Mouse (Mus musculus): ENCODE results near the gene Zbtb49. TPM values are rescaled to one million over a fixed set of nuclear protein-coding genes. Genes with fewer than 3 reads are reported as not detected.
A peak's percentile ranks its signal among the peaks of the same experiment; 100 is the strongest.

The Zbtb49 gene
- total RNA-seq, 2 experiments from 2014 or later, result 6.8 to 16.1 TPM

DNA sequence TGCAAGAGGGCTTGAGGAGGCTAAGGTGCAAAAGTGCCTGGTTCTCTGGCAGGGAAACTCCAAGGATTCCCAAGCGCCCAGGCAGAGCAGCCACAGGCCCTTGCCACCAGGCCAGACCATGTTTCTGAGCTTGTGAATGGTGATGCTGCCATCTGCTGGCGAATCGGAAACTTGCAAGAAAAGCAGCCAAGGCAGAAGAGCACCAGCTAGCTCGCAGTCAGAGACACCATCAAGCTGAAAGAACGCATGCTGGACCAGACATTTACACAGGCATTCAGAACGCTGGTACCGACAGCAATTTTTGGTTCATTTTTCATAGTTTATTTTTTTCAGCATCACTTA lies 22.8 kb downstream of the Zbtb49 start:
- ATAC-seq (replicated peaks; ENCODE audit: low FRiP score, low TSS enrichment, poor library complexity, severe bottlenecking), result peak; percentile 87

DNA sequence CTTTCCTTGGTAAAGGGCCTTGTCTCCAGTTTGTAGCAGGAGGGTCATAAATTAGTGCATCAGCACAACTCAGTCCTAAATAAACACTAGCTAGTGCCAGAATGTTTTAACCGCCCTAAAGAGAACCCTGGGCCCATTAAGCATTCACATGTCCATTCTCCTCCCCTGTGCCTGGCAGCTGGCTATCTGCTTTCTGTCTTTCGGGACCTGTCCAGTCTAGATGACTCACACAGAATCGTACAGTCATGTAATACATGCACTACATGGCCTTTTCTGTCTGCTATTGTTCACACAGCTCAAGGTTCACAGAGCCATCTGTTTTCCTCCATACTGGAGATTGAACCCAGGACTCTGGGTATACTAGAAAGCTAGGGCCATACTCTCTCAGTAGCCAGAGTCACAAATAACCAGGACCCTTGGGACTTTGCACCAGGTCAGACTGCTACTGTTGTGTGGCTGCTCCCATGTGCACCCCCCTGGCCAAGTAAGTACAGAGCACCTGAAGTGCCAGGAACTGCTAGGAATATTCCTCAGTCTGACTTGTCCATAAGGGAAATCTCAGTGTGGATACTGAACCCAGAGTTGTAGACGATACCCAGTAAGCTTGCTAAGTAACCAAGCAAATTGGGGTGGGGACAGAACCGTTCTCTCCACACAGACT lies 23.3 kb downstream of the Zbtb49 start:
- no peak for ATAC-seq (replicated peaks; ENCODE audit: low FRiP score, low TSS enrichment, poor library complexity, severe bottlenecking)

DNA sequence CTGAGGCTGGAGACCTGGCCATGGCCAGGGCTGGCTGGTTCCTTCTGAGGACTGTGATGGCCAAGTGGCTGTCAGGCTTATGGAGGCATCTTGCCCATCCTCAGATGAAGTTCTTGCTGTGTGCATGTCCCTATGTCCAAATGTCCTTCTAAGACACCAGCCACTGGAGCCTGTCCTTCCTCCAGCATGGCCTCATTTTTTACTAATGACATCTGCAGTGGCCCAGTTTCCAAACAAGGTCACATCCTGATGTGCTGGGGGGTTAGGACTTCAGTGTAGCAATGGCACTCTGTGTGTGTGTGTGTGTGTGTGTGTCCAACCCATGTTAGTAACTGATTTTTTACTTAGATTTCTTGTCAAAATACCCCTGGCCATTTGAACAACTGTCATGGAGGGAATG lies 24.3 kb downstream of the Zbtb49 start:
- no peak for ATAC-seq (replicated peaks; ENCODE audit: low FRiP score, low TSS enrichment, poor library complexity, severe bottlenecking)

DNA sequence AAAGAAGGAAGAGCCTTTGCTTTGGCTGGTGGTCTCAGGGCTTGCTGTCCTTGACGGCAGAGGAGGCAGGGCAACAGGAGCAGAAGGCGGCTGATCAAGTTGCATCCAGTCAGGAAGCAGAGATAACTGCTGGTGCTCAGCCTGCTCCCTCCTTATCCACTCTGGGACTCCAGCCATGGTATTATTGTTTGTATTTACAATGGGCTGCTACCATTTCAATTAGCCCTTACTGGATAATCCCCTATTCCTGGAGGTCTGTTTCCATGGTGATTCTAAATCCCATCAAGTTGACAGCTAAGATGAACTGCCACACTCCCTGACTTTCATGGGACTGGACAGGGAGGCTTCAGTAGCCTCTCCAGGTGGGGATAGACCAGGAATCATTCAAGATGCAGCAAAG lies 25.3 kb downstream of the Zbtb49 start:
- ATAC-seq (replicated peaks; ENCODE audit: low FRiP score, low TSS enrichment, poor library complexity, severe bottlenecking), result no peak

DNA sequence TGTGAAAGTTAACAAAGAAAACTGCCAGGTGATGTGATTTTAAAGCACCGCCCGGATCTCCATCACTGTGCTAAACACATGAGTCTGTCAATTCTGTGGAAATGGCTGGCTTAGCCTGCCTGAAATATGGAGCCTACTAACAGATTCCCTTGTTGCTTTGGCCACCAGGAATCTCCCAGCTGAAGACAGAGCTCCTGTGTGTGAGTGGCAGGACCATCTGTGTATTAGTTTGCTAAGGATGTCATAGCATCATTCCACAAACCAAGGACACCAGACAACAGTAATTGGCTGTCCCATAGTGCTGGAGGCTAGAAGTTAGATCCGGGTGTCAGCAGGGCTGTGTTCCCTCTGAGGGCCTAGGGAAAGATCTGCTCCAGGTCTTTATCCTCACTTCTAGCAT lies 29.4 kb downstream of the Zbtb49 start:
- no peak for ATAC-seq (replicated peaks; ENCODE audit: low FRiP score, low TSS enrichment, poor library complexity, severe bottlenecking)

DNA sequence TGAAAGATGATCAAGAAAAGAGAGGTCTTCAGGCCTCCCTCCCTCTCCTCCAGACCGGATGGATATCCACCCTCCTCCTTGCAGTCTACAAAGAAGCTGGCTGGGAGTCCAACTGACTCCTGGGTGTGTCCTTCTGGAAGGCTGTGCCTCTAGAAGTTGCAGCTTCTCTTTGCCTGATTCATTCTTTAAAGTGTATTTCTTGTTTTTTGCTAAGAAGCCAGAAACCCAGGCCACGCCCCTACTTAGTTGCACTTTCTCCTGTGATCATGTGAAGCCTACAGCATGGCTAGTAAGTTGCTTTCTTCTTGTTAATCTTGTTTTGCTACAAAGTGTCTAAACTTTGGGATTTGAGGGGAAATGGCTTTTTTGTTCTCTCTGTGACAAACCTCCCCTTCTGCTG lies 33.3 kb downstream of the Zbtb49 start:
- ATAC-seq (replicated peaks; ENCODE audit: low FRiP score, low TSS enrichment, poor library complexity, severe bottlenecking), result no peak

DNA sequence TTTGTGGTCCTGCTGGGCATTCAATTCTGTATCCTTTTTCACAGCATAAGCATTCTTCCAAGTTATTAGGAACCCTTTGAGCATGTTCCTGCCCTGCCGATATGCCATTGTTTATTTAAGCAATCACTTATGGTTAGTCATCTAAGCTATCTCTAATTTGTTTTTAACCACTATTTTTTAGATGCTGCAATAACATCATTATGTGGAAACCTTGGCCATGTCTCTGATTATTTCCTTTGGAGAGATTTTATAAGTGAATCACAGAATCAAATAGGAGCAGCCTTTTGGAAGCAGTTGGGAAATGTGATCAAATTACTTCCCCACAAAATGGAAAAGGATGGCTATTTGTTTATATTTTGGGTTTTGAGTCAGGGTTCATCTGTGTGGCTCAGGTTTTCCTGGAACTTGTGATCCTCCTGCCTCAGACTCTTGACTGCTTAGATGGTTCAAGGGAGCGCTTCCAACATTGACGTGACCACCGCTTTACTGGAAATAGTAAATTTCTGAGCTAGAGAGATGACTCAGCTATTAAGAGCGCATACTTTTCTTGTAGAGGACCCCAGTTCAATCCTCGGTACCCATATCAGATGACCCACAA lies 35.5 kb downstream of the Zbtb49 start:
- no peak for ATAC-seq (replicated peaks; ENCODE audit: low FRiP score, low TSS enrichment, poor library complexity, severe bottlenecking)

DNA sequence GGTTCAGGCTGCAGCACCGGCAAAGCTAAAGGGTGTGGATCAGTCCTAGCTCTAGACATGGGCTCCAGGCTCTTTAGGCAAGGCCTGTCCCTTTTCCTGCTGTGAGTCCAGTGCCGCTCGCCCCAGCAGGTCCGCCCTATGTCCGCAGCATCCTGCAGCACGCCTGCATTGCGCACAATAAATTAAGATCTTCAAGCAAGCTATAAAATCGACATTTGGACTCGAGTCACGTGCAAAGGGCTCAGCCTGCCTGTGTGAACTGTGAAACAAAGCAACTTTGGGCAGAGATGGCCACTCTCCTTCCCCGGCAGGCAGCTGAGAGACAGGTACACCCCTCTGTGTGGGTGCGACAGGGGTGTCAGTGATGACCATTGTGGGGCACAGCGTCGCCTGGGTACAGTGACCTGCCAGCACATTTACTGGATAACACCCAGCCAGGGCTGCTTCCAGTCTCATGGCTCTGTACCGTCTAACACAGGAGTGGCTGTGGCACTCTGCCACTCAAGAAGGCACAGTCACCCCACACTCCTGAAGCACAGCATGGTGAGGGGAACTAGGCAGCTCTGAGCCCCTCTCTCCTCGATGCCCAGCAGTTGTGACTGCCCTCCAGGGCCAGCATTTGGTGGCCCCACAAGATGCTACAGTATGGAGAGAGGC lies 45.9 kb downstream of the Zbtb49 start:
- ATAC-seq (replicated peaks; ENCODE audit: low FRiP score, low TSS enrichment, poor library complexity, severe bottlenecking), result no peak

DNA sequence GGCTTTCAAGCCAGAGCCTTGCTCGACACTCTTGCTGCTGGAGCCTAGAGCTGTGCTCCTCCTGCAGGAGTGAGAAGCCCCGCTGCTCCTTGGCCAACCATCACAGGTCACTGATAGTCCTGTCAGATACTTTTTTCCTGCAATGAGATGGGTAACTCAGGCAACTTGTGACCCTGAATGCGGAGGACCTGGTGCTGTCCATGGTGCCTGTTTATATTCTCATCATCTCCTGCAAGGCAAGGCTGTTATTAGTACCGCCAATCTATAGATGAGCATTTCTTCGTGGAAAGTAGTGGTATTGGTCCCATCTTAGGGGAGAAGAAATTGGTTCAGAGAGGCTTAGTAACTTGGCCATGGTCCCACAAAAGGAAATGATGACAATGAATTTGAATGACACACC lies 46.5 kb downstream of the Zbtb49 start:
- ATAC-seq (replicated peaks; ENCODE audit: low FRiP score, low TSS enrichment, poor library complexity, severe bottlenecking), result no peak

DNA sequence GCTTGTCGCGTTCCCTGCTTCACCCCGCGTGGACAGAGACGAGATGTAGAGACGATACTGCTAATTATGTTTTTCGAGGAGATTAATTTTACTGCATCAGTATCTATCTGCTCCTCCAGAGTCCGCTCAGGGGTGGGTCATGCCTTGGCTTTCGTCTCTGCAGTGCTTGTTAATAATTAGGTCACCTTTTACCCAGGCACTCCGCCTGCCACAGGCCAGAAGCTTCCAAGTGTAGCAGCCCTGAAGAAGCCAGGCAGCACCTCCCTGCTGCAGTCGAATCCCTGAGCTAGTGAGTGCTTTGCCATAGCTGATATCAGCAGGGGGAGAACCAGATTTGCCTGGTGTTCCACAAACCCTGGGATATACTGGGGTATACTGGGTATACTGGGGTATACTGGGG lies 51.8 kb downstream of the Zbtb49 start:
- ATAC-seq (replicated peaks; ENCODE audit: low FRiP score, low TSS enrichment, poor library complexity, severe bottlenecking), result no peak

DNA sequence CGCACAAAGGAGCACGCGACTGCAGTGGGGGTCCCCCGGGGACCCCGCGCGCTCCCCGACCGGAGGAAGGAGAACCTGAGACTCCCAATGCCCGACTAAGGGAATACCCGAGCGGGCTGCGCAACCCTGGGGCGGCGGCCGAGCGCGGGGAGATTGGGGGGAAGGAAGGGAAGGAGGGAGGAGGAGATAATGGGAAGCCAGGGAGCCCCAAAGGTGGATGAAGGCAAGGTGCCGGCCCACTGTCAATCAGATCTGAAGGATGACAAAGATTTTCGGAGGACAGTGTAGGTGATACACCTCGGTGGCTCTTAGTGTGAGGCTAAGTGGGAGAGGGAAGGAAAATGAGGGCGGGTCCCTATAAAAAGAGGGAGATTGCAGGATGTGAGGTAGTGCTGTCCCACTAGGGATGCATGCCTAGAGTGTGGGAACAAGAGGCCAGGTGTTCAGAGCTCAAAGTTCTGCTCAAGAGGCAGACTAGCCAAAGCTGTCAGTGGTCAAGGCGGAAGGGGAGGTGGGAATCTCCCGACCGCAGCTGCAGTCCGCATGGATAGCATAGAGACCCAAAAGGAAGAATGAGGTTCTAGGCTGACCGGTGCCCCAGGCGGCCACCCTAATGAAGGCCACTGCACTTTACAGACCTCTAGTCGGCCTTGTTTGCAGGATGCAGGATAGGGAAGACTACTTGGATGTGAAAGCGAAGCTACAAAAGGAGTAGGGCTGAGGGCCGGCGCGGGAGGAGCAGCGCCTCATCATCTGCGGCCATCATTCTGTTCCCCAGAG lies 60.4 kb downstream of the Zbtb49 start, which contains the start of gene Nsg1:
Gene Nsg1, minus strand, starts transcription at position 274 of the 780 bp plus-strand sequence.
- no peak for ATAC-seq (replicated peaks; ENCODE audit: low FRiP score, low TSS enrichment, poor library complexity, severe bottlenecking)

DNA sequence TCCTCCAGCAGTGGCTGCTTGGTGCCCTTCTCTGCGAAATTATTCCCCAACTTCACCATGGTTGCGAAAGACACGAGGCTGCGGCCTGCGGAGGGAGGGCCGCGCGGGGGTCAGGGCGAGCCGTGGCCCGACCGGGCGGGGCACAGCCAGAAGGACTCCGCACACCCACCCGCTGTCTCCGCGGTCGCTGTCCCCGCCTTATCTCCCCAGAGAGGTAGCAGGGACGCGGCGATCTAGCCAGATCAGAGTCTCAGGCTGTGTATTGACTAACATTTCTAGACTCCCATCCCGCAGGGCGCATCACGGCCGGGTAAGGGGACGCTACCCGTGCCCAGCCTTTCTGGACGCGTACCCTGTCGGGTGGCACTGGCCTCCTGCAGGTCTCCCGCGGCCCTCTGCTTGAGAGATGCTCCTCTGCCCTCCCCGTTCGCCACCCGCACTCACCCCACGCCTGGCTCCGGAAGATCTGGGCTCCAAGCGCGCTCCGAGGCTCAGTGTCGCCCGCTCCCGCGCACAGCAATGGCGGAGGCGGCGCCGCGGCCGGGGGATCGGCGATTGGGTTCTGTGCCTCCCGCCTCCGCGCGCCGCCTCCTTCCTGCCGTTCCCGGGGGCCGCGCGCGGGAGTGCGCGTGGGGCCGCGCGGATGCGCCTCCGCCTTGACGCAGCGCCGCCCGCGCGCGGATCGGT lies 61.2 kb downstream of the Zbtb49 start:
- no peak for ATAC-seq (replicated peaks; ENCODE audit: low FRiP score, low TSS enrichment, poor library complexity, severe bottlenecking)

DNA sequence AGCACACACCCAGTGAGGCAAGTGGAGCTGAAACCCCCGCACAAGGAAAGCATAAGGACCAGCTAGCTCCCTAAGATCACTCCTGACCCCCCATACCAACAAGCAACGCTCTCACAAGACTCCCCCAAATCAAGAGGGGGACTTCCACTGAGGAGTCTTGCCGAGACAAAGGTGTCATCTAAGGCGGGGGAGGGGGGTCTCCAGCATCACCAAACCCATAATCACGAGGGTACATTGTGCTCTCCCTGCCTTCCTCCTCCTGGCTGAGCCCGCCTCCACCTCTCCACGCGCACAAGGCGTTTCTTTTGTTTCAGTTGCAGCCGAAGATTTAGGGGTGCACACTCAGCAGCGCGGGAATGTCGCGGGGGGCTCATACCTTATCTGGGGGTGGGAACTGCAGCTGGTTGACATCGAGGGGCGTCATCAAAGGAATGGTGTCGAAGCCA lies 61.7 kb downstream of the Zbtb49 start:
- no peak for ATAC-seq (replicated peaks; ENCODE audit: low FRiP score, low TSS enrichment, poor library complexity, severe bottlenecking)

DNA sequence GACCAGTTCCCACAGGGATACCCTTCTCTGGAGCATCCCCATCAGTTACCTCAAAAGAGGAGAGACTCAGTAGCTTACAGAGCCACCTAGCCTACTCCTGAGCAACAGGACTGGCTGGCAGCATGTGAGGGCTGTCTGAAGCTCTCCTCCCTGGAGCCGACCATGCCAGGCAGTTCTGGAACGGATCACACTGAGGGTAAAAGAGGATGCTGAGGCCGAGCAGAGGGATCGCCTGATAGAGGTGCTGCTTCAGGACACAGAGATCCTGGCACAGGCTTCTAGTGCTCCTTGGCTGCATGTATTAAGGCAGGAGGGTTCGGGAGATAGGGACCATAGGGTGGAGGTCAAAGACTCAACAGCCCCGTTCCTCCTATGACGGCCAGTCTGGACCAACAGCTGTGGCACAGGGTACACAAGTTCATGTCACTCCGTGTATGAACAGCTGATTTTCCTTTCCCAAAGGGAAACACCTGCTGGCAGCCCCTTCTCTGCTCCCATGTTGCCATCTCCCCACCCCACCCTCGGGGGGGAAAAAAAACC lies 62.7 kb downstream of the Zbtb49 start:
- no peak for ATAC-seq (replicated peaks; ENCODE audit: low FRiP score, low TSS enrichment, poor library complexity, severe bottlenecking)

DNA sequence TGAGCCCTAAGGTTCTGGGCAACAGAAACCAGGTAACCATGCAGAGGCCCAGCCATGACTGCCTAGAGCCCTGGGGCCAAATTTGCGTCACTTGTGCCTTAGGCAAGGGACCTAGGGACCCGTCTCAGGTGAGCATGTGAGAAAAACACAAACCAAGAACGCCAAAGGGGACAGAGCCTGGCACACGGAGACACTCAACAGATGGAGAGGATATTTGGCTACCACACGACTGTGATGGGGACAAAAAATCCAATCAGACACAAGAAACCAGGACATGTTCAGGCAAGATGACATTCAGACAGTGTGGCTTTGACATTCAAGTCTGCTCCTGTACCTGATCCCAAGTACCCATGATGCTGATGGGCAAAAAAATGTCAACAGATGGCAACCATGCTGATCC lies 66.6 kb downstream of the Zbtb49 start:
- no peak for ATAC-seq (replicated peaks; ENCODE audit: low FRiP score, low TSS enrichment, poor library complexity, severe bottlenecking)

DNA sequence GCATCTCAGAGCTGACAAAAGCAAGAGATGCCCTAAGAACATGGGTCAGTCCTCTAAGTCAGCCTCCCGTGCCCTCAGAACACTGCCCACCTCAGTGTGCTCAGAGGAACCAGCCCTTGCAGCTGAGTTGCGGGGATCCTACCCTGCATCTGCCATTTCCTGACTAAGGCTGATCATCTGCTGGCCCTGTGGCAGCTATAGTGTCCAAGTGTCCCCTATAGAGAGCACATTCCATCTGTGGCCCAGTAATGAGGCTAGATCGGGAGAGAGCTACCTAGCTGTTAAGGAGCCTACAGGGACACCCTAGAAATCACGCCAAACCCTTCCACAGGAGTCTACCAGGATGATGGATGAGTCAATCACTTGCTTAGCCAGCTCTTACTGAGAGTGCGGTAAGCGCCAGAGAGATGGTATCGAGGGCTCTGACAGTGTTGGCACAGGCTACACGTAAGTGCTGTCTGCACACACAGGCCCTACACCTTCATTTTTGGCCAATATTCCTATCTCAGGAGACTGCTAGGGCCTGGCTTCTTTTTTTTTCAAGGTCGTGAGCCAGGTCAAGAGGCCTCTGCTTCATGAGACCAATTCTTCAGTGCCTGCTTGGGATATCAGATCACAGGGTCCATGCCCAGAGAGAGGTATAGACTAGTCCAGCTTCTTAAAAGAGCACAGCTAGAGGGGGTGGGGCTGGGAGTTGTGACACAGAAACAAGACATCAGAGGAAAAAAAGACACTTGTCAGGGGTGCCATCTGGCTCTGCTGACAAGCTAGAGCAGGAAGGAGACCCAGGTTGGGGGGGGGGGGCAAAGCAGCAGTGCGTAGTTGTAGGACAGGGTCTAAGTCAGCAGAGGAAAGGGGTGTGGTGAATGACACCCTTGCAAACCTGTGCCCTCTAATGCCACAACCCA lies 67.8 kb downstream of the Zbtb49 start:
- no peak for ATAC-seq (replicated peaks; ENCODE audit: low FRiP score, low TSS enrichment, poor library complexity, severe bottlenecking)

DNA sequence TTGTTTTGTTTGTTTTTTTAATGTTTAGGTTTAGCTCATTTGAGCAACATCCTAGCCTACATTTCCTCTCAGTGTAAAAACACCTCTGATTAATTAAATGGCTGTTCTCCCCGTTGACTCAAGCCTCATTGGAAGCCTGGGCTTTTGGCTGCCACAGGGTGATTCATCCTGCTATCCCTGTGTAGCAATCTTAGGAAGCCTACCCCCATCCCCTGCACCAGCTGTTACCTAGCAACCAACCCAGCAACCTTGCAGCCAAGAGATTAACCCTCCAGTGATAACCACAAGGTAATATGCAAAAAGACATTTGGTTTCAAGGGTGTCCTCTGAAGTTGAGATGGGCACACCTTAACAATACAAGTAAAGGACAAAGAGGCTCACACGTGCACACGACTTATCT lies 69.0 kb downstream of the Zbtb49 start:
- no peak for ATAC-seq (replicated peaks; ENCODE audit: low FRiP score, low TSS enrichment, poor library complexity, severe bottlenecking)

DNA sequence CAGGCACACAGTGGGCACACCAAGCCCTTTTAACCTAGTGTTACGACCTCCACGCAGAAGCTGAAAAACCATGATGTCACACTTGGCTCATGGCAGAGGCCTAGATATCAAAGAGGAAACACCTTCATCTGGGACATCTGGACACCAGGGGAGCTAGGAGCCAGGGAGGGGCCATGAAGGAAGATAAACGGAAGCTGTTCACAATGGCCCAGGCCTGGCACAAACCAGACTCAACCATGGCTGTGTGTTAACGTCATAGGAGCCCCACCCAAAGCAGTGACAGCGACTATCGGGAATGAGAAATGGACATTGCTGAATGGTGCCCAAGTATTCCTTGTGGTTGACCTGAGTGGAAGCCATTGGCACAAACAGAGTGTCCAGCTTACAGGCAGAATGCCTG lies 73.7 kb downstream of the Zbtb49 start:
- 0 out of 2 replicates have a peak, but pooled peaks have one; percentile 16 for ATAC-seq (replicated peaks; ENCODE audit: low FRiP score, low TSS enrichment, poor library complexity, severe bottlenecking)
